Mouse (Mus musculus) adrenal gland, adult 8-10 months (tissue): ENCODE results near the gene Trappc5. TPM values are rescaled to one million over a fixed set of nuclear protein-coding genes. Genes with fewer than 3 reads are reported as not detected.

Experiments
- DNase-seq: peaks from one replicate; pipeline ENCODE4 v3.0.0; 2022
- total RNA-seq, 4 experiments: library from RNA; stranded (reverse); gene quantifications; 2 replicates each; pipeline ENCODE4 v1.2.4; 2022

Gene Trappc5
- total RNA-seq, 4 experiments from 2014 or later = 21.0 to 23.6 (median 22.5) TPM

GRCm38 (mm10) chr8:3678831-3679230 lies 2.7 kb downstream of the Trappc5 start:
- DNase-seq = no peak

GRCm38 (mm10) chr8:3679236-3679635 lies 3.1 kb downstream of the Trappc5 start:
- DNase-seq = no peak

- no peak for DNase-seq
These were observed 3.6 kb downstream of the Trappc5 start for GRCm38 (mm10) chr8:3679656-3680055.

GRCm38 (mm10) chr8:3682435-3682834 lies 6.3 kb downstream of the Trappc5 start:
- no peak for DNase-seq

GRCm38 (mm10) chr8:3683408-3684176 lies 7.5 kb downstream of the Trappc5 start:
- no peak for DNase-seq

GRCm38 (mm10) chr8:3684530-3684929 lies 8.4 kb downstream of the Trappc5 start:
- no peak for DNase-seq

GRCm38 (mm10) chr8:3685422-3685821 lies 9.3 kb downstream of the Trappc5 start:
- DNase-seq = no peak

GRCm38 (mm10) chr8:3687537-3687936 lies 11.4 kb downstream of the Trappc5 start:
- no peak for DNase-seq

GRCm38 (mm10) chr8:3690774-3691173 lies 14.7 kb downstream of the Trappc5 start:
- no peak for DNase-seq

- no peak for DNase-seq
These were observed 18.0 kb downstream of the Trappc5 start, which contains the start of gene Fcer2a for GRCm38 (mm10) chr8:3694121-3694520. Fcer2a (minus strand) TSS chr8:3694175.

- DNase-seq = no peak
These were observed 25.4 kb downstream of the Trappc5 start for GRCm38 (mm10) chr8:3701491-3701890.

- no peak for DNase-seq
These were observed 29.6 kb downstream of the Trappc5 start for GRCm38 (mm10) chr8:3705711-3706110.

- DNase-seq = no peak
These were observed 31.5 kb downstream of the Trappc5 start for GRCm38 (mm10) chr8:3707611-3708010.

- DNase-seq = no peak
These were observed 34.2 kb downstream of the Trappc5 start for GRCm38 (mm10) chr8:3710312-3710711.

GRCm38 (mm10) chr8:3711646-3712045 lies 35.5 kb downstream of the Trappc5 start:
- no peak for DNase-seq

GRCm38 (mm10) chr8:3717321-3717954 lies 41.3 kb downstream of the Trappc5 start:
- no peak for DNase-seq

- DNase-seq = peak; percentile 32
These were observed 42.5 kb downstream of the Trappc5 start for GRCm38 (mm10) chr8:3718559-3718958.

- DNase-seq = no peak
These were observed 44.5 kb downstream of the Trappc5 start, which contains the start of gene Clec4g for GRCm38 (mm10) chr8:3720551-3720950. Clec4g (minus strand) TSS chr8:3720651.

- DNase-seq = no peak
These were observed 44.9 kb downstream of the Trappc5 start for GRCm38 (mm10) chr8:3721041-3721440.
